Mouse (Mus musculus): Measurements from ENCODE around the gene Rasgrp2. TPM values are rescaled to one million over a fixed set of nuclear protein-coding genes. Genes with fewer than 3 reads are reported as not detected.

The Rasgrp2 gene
- polyA plus RNA-seq (2016; fragmentation: Nextera tagmentation; extraction: Ambion mirVana) = 24.5 and 30.9 TPM in 2 replicates

- peak within 1 kb of the TSS; percentile 61 for H3K4me3 ChIP-seq
- no peaks in the 10 kb centered on the region for H3K9me3 ChIP-seq
- ATAC-seq (ENCODE audit: insufficient number of reproducible peaks, insufficient read depth, low FRiP score, low TSS enrichment) = no peak
- peak within 1 kb of the TSS; percentile 100 for H3K4me2 ChIP-seq (replicated peaks)
- H3K27me3 ChIP-seq = peaks cover 60% of the 10 kb centered on the region
- peaks cover 34% of the 10 kb centered on the region for H3K4me1 ChIP-seq
- WGBS = 1% methylated on average over 48 of the region's 87 CpGs
- H3K36me3 ChIP-seq = no peaks in the 10 kb centered on the region
- peak within 1 kb of the TSS; percentile 66 for H3K9ac ChIP-seq
- H3K27ac ChIP-seq = 0 out of 2 replicates have a peak within 1 kb of the TSS, but pooled peaks have one; percentile 46
Measured at GRCm38 (mm10) chr19:6399285-6400095, at the start of gene Rasgrp2. TSS of gene Rasgrp2 (plus strand) at chr19:6399340.

GRCm38 (mm10) chr19:6351431-6352106, 47.6 kb upstream of the Rasgrp2 start:
- 66% methylated on average over 14 of the region's 14 CpGs for WGBS
- H3K4me2 ChIP-seq (replicated peaks) = no peak overlapping the region
- peaks cover 30% of the 10 kb centered on the region for H3K36me3 ChIP-seq
- H3K4me1 ChIP-seq = peaks cover 18% of the 10 kb centered on the region
- H3K27ac ChIP-seq = no peak overlapping the region
- ATAC-seq (ENCODE audit: insufficient number of reproducible peaks, insufficient read depth, low FRiP score, low TSS enrichment) = no peak
- H3K9me3 ChIP-seq = no peaks in the 10 kb centered on the region
- no peak overlapping the region for H3K4me3 ChIP-seq
- H3K9ac ChIP-seq = 0 out of 2 replicates have a peak overlapping the region, but pooled peaks have one; percentile 7
- no peaks in the 10 kb centered on the region for H3K27me3 ChIP-seq

GRCm38 (mm10) chr19:6352107-6352505, 47.0 kb upstream of the Rasgrp2 start:
- Histone ChIP-seq H3K27me3 (no peaks in the 10 kb centered on the region), H3K4me2 (replicated peaks) (no peak overlapping the region), H3K9ac (no peak overlapping the region), H3K27ac (no peak overlapping the region), H3K9me3 (no peaks in the 10 kb centered on the region), H3K4me1 (peaks cover 18% of the 10 kb centered on the region), H3K36me3 (peaks cover 24% of the 10 kb centered on the region; the same call in 1 of the 2 replicates), H3K4me3 (no peak overlapping the region)
- no peak for ATAC-seq (ENCODE audit: insufficient number of reproducible peaks, insufficient read depth, low FRiP score, low TSS enrichment)
- WGBS = 81% methylated on average over 2 of the region's 2 CpGs

GRCm38 (mm10) chr19:6354030-6354429, 45.1 kb upstream of the Rasgrp2 start:
- no peak overlapping the region for H3K9ac ChIP-seq
- H3K9me3 ChIP-seq = no peaks in the 10 kb centered on the region
- no peak overlapping the region for H3K4me2 ChIP-seq (replicated peaks)
- H3K4me1 ChIP-seq = peaks cover 13% of the 10 kb centered on the region
- H3K4me3 ChIP-seq = no peak overlapping the region
- no peaks in the 10 kb centered on the region for H3K27me3 ChIP-seq
- no peak overlapping the region for H3K27ac ChIP-seq
- ATAC-seq (ENCODE audit: insufficient number of reproducible peaks, insufficient read depth, low FRiP score, low TSS enrichment) = no peak
- H3K36me3 ChIP-seq = peaks cover 18% of the 10 kb centered on the region; the same call in 1 of the 2 replicates
- 79% methylated on average over 7 of the region's 7 CpGs for WGBS

- peaks cover 9% of the 10 kb centered on the region for H3K36me3 ChIP-seq
- no peaks in the 10 kb centered on the region for H3K9me3 ChIP-seq
- H3K4me2 ChIP-seq (replicated peaks) = no peak overlapping the region
- H3K4me3 ChIP-seq = no peak overlapping the region
- no peaks in the 10 kb centered on the region for H3K27me3 ChIP-seq
- H3K9ac ChIP-seq = no peak overlapping the region
- H3K27ac ChIP-seq = no peak overlapping the region
- peaks cover 18% of the 10 kb centered on the region for H3K4me1 ChIP-seq
- no peak for ATAC-seq (ENCODE audit: insufficient number of reproducible peaks, insufficient read depth, low FRiP score, low TSS enrichment)
- WGBS = 92% methylated on average over 3 of the region's 3 CpGs
Measured at GRCm38 (mm10) chr19:6361291-6361690, 37.8 kb upstream of the Rasgrp2 start.

- whole genome bisulfite sequencing = 2% methylated on average over 11 of the region's 11 CpGs
- Histone ChIP-seq H3K27ac (peak overlapping the region; percentile 26; the same call in 1 of the 2 replicates), H3K9me3 (no peaks in the 10 kb centered on the region), H3K4me1 (peaks cover 18% of the 10 kb centered on the region), H3K36me3 (peaks cover 26% of the 10 kb centered on the region), H3K4me3 (peak overlapping the region; percentile 92), H3K4me2 (replicated peaks) (peak overlapping the region; percentile 74), H3K9ac (peak overlapping the region; percentile 48), H3K27me3 (no peaks in the 10 kb centered on the region)
- no peak for ATAC-seq (ENCODE audit: insufficient number of reproducible peaks, insufficient read depth, low FRiP score, low TSS enrichment)
Measured at GRCm38 (mm10) chr19:6363091-6363410, 36.1 kb upstream of the Rasgrp2 start.

- no peaks in the 10 kb centered on the region for H3K27me3 ChIP-seq
- peaks cover 18% of the 10 kb centered on the region for H3K4me1 ChIP-seq
- peak within 1 kb of the TSS; percentile 99 for H3K9ac ChIP-seq
- H3K36me3 ChIP-seq = peaks cover 32% of the 10 kb centered on the region
- H3K27ac ChIP-seq = peak within 1 kb of the TSS; percentile 99
- peak; percentile 98 for ATAC-seq (ENCODE audit: insufficient number of reproducible peaks, insufficient read depth, low FRiP score, low TSS enrichment)
- H3K4me2 ChIP-seq (replicated peaks) = peak within 1 kb of the TSS; percentile 74
- H3K4me3 ChIP-seq = peak within 1 kb of the TSS; percentile 92
- under 1% methylated on average over 72 of the region's 85 CpGs for WGBS
- no peaks in the 10 kb centered on the region for H3K9me3 ChIP-seq
Measured at GRCm38 (mm10) chr19:6363411-6364240, 35.5 kb upstream of the Rasgrp2 start, which contains the start of gene Sf1. TSS of gene Sf1 (plus strand) at chr19:6363690.

- Histone ChIP-seq H3K27ac (peak overlapping the region; percentile 99), H3K36me3 (peaks cover 38% of the 10 kb centered on the region), H3K27me3 (no peaks in the 10 kb centered on the region), H3K9ac (peak overlapping the region; percentile 99), H3K4me3 (peak overlapping the region; percentile 92), H3K4me1 (peaks cover 18% of the 10 kb centered on the region), H3K4me2 (replicated peaks) (peak overlapping the region; percentile 74), H3K9me3 (no peaks in the 10 kb centered on the region)
- ATAC-seq (ENCODE audit: insufficient number of reproducible peaks, insufficient read depth, low FRiP score, low TSS enrichment) = no peak
- WGBS = under 1% methylated on average over 55 of the region's 55 CpGs
Measured at GRCm38 (mm10) chr19:6364317-6364725, 34.8 kb upstream of the Rasgrp2 start.

- H3K9me3 ChIP-seq = no peaks in the 10 kb centered on the region
- H3K4me2 ChIP-seq (replicated peaks) = peak overlapping the region; percentile 74
- ATAC-seq (ENCODE audit: insufficient number of reproducible peaks, insufficient read depth, low FRiP score, low TSS enrichment) = no peak
- peaks cover 42% of the 10 kb centered on the region for H3K36me3 ChIP-seq
- peak overlapping the region; percentile 92 for H3K4me3 ChIP-seq
- H3K27ac ChIP-seq = no peak overlapping the region
- peaks cover 18% of the 10 kb centered on the region for H3K4me1 ChIP-seq
- WGBS = 4% methylated on average over 2 of the region's 2 CpGs
- no peaks in the 10 kb centered on the region for H3K27me3 ChIP-seq
- peak overlapping the region; percentile 99 for H3K9ac ChIP-seq
Measured at GRCm38 (mm10) chr19:6364842-6365241, 34.3 kb upstream of the Rasgrp2 start.

GRCm38 (mm10) chr19:6370175-6370574, 29.0 kb upstream of the Rasgrp2 start:
- H3K27ac ChIP-seq = no peak overlapping the region
- peaks cover 93% of the 10 kb centered on the region for H3K36me3 ChIP-seq
- WGBS = 88% methylated on average over 2 of the region's 2 CpGs
- ATAC-seq (ENCODE audit: insufficient number of reproducible peaks, insufficient read depth, low FRiP score, low TSS enrichment) = no peak
- no peaks in the 10 kb centered on the region for H3K9me3 ChIP-seq
- no peaks in the 10 kb centered on the region for H3K27me3 ChIP-seq
- H3K4me2 ChIP-seq (replicated peaks) = no peak overlapping the region
- peaks cover 7% of the 10 kb centered on the region for H3K4me1 ChIP-seq
- H3K9ac ChIP-seq = no peak overlapping the region
- H3K4me3 ChIP-seq = no peak overlapping the region

- Histone ChIP-seq H3K4me1 (no peaks in the 10 kb centered on the region), H3K9ac (no peak overlapping the region), H3K9me3 (no peaks in the 10 kb centered on the region), H3K27me3 (no peaks in the 10 kb centered on the region), H3K36me3 (peaks cover 96% of the 10 kb centered on the region), H3K27ac (no peak overlapping the region), H3K4me2 (replicated peaks) (no peak overlapping the region), H3K4me3 (no peak overlapping the region)
- ATAC-seq (ENCODE audit: insufficient number of reproducible peaks, insufficient read depth, low FRiP score, low TSS enrichment) = no peak
- WGBS = 94% methylated on average over 3 of the region's 3 CpGs
Measured at GRCm38 (mm10) chr19:6372433-6372832, 26.7 kb upstream of the Rasgrp2 start.
